Mouse (Mus musculus) effector memory CD4-positive, alpha-beta T cell, adult 7 months (primary cell): ENCODE measurements around the gene Grin2c. TPM values are rescaled to one million over a fixed set of nuclear protein-coding genes. Genes with fewer than 3 reads are reported as not detected.

Experiments used
- polyA plus RNA-seq: library from polyadenylated mRNA; unstranded; fragments of 100-300 nt; shearing (Covaris generic); gene quantifications from one replicate; pipeline ENCODE4 v1.2.1, GENCODE M21; 2017

Gene Grin2c
- polyA plus RNA-seq: not detected

GRCm38 (mm10) chr11:115267061-115267883 lies at the start of gene Grin2c:
Gene Grin2c (minus strand): TSS chr11:115267243.

GRCm38 (mm10) chr11:115306863-115307262 lies 39.8 kb upstream of the Grin2c start, which contains the start of gene Otop2:
Gene Otop2 (plus strand): TSS chr11:115307163.

GRCm38 (mm10) chr11:115297214-115297826 lies 30.3 kb upstream of the Grin2c start, which contains the start of gene Fads6:
Gene Fads6 (minus strand): TSS chr11:115297663.

DNA sequence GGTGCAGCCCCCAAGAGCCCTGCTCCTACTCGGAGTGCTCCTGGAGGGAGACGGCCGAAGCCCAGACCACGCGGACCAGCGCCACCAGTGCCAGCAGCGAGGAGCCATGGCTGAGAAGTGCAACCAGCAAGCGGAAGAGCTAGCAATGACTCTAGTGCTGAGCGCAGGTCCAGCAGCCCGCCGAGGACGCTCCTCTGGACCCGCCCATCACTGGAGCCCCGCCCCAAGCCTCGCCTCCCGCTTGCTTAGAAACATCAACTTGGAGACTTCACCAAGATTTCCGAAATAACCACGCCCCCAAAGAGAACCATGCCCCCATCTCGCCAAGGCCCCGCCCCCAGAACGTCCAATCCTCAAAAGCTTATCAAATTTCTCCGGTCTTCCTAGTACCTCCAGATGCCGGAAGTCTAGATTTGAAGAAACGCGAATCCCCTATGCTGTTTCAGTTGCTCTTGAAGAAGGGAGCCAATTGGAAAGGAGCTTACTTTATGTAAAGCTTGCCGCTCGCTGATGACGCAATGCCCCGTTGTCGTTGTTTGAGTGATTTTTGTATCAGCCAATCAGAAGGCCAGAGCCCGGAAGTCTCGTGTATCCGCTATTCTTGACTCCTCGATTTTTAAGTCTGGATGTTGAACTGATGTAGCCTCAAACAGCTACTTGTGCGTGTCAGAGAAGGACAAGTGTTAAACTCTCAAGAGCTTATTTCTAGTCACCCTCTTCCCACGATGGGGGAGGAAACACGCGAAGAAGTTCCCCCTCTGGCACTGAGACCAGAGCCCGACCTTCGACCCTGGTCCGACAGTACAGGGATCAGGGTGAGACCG lies 9.9 kb upstream of the Grin2c start, which contains the start of gene Fdxr:
Fdxr (minus strand) TSS at position 271 of the 824 bp plus-strand sequence.

Other genes with a start within 250 kb of the Grin2c start
- not detected for gene Cd300ld4, start 240.2 kb downstream of the Grin2c start, polyA plus RNA-seq
- gene Cd300ld5, start 229.5 kb downstream of the Grin2c start, polyA plus RNA-seq: not detected
- gene Cd300ld3, start 218.8 kb downstream of the Grin2c start, polyA plus RNA-seq: not detected
- gene Cd300e, start 205.1 kb downstream of the Grin2c start, polyA plus RNA-seq: not detected
- gene Rab37, start 175.8 kb downstream of the Grin2c start, polyA plus RNA-seq: 64.9 TPM
- gene Cd300lf, start 133.3 kb downstream of the Grin2c start, polyA plus RNA-seq: not detected
- 214 TPM for gene Slc9a3r1, start 103.9 kb downstream of the Grin2c start, polyA plus RNA-seq
- 16.7 TPM for gene Tmem104, start 79.8 kb downstream of the Grin2c start, polyA plus RNA-seq
- 9.5 TPM for gene Nat9, start 79.4 kb downstream of the Grin2c start, polyA plus RNA-seq
- gene Fdxr, start 9.8 kb upstream of the Grin2c start, polyA plus RNA-seq: 17.1 TPM
- gene Fads6, start 30.4 kb upstream of the Grin2c start, polyA plus RNA-seq: 0.17 TPM
- gene Otop2, start 39.9 kb upstream of the Grin2c start, polyA plus RNA-seq: not detected
- gene Ush1g, start 54.8 kb upstream of the Grin2c start, polyA plus RNA-seq: not detected
- 0.32 TPM for gene Otop3, start 67.5 kb upstream of the Grin2c start, polyA plus RNA-seq
- gene Hid1, start 100.5 kb upstream of the Grin2c start, polyA plus RNA-seq: 47.3 TPM
- 0.34 TPM for gene Cdr2l, start 114.7 kb upstream of the Grin2c start, polyA plus RNA-seq
- 82.4 TPM for gene Mrpl58, start 136.5 kb upstream of the Grin2c start, polyA plus RNA-seq
- 600 TPM for gene Atp5h, start 152.7 kb upstream of the Grin2c start, polyA plus RNA-seq
- 81.7 TPM for gene Kctd2, start 152.9 kb upstream of the Grin2c start, polyA plus RNA-seq
- gene Trim80, start 173.3 kb upstream of the Grin2c start, polyA plus RNA-seq: 0.45 TPM
- 1.3 TPM for gene Slc16a5, start 195.2 kb upstream of the Grin2c start, polyA plus RNA-seq
- 45.1 TPM for gene Armc7, start 208.4 kb upstream of the Grin2c start, polyA plus RNA-seq
- gene Nt5c, start 224.6 kb upstream of the Grin2c start, polyA plus RNA-seq: 208 TPM
- 368 TPM for gene Jpt1, start 247.1 kb upstream of the Grin2c start, polyA plus RNA-seq